Mouse (Mus musculus) myocyte (in vitro differentiated cells): ENCODE data around the gene Vmn1r149. TPM values are rescaled to one million over a fixed set of nuclear protein-coding genes. Genes with fewer than 3 reads are reported as not detected.
"Not testable (repeated sequence)": the region's sequence is repeated elsewhere in the genome, so short reads cannot be mapped to it uniquely, and the experiment has no call there.

ENCODE experiments used
- H3K27me3 ChIP-seq: one replicate; pipeline ENCODE4 v1.6.1; 2011; ENCODE audit not compliant: control insufficient read depth, insufficient read depth, insufficient read length
- H3K36me3 ChIP-seq: one replicate; pipeline ENCODE4 v1.6.1; 2011; ENCODE audit not compliant: control insufficient read depth, insufficient read depth
- H3K4me2 ChIP-seq: one replicate; pipeline ENCODE4 v1.6.1; 2011; ENCODE audit warnings: low read depth, control low read depth
- H3K4me3 ChIP-seq: one replicate; pipeline ENCODE4 v1.5.1; 2011; ENCODE audit warnings: mild to moderate bottlenecking, control low read depth, moderate library complexity
- H3K79me2 ChIP-seq: one replicate; pipeline ENCODE4 v1.6.1; 2011; ENCODE audit not compliant: control insufficient read depth, insufficient read depth
- H3ac ChIP-seq: one replicate; pipeline ENCODE4 v1.6.1; 2011; ENCODE audit not compliant: control insufficient read depth, insufficient read length
- polyA plus RNA-seq: library from polyadenylated mRNA; unstranded; fragments of >200 nt; fragmentation: generic; extraction: Trizol; gene quantifications from one replicate; pipeline ENCODE4 v1.2.1, GENCODE M21; 2012; ENCODE audit warnings: missing spikeins

The Vmn1r149 gene
- not detected for polyA plus RNA-seq

GRCm38 (mm10) chr7:22438129-22438528 is at the start of gene Vmn1r149:
TSS of gene Vmn1r149 (minus strand) at chr7:22438229.
- H3K27me3 ChIP-seq, H3K79me2 ChIP-seq, H3ac ChIP-seq, H3K36me3 ChIP-seq, H3K4me2 ChIP-seq, H3K4me3 ChIP-seq: not testable (repeated sequence)

- not testable (repeated sequence) for H3K27me3 ChIP-seq, H3K36me3 ChIP-seq, H3ac ChIP-seq, H3K79me2 ChIP-seq, H3K4me2 ChIP-seq, H3K4me3 ChIP-seq
These were observed 25.9 kb upstream of the Vmn1r149 start, which contains the start of gene Gm10665 for GRCm38 (mm10) chr7:22463975-22464374. TSS of gene Gm10665 (minus strand) at chr7:22464075.

- H3K36me3 ChIP-seq, H3K27me3 ChIP-seq, H3ac ChIP-seq, H3K4me3 ChIP-seq, H3K79me2 ChIP-seq, H3K4me2 ChIP-seq: not testable (repeated sequence)
These were observed 24.7 kb downstream of the Vmn1r149 start, which contains the start of gene Vmn1r148 for GRCm38 (mm10) chr7:22413283-22413682. TSS of gene Vmn1r148 (plus strand) at chr7:22413583.

Other genes starting within 250 kb of the Vmn1r149 start
- not detected for gene Vmn1r143, start 248.9 kb downstream of the Vmn1r149 start, polyA plus RNA-seq
- not detected for gene Gm8653, start 237.0 kb downstream of the Vmn1r149 start, polyA plus RNA-seq
- not detected for gene Gm8453, start 208.7 kb downstream of the Vmn1r149 start, polyA plus RNA-seq
- gene Gm4187, start 108.5 kb downstream of the Vmn1r149 start, polyA plus RNA-seq: not detected
- not detected for gene Gm8660, start 67.2 kb downstream of the Vmn1r149 start, polyA plus RNA-seq
- not detected for gene Vmn1r148, start 24.6 kb downstream of the Vmn1r149 start, polyA plus RNA-seq
- not detected for gene Gm10665, start 25.8 kb upstream of the Vmn1r149 start, polyA plus RNA-seq
- not detected for gene Vmn1r151, start 61.4 kb upstream of the Vmn1r149 start, polyA plus RNA-seq
- gene Vmn1r152, start 84.7 kb upstream of the Vmn1r149 start, polyA plus RNA-seq: not detected
- gene Gm8677, start 96.7 kb upstream of the Vmn1r149 start, polyA plus RNA-seq: not detected
- not detected for gene Gm4201, start 127.1 kb upstream of the Vmn1r149 start, polyA plus RNA-seq
- gene Gm4565, start 149.9 kb upstream of the Vmn1r149 start, polyA plus RNA-seq: not detected
- gene Vmn1r155, start 219.8 kb upstream of the Vmn1r149 start, polyA plus RNA-seq: not detected